Mouse (Mus musculus) layer of hippocampus, adult 8-10 months (tissue): ENCODE data around the gene Arntl. TPM values are rescaled to one million over a fixed set of nuclear protein-coding genes. Genes with fewer than 3 reads are reported as not detected.

Experiments
- DNase-seq, 2 experiments: peaks; one replicate each; pipeline ENCODE4 v3.0.0; 2022; ENCODE audit warnings: low spot score in 2 of 2
- total RNA-seq, 4 experiments: library from RNA; stranded (reverse); gene quantifications; 2 replicates each; pipeline ENCODE4 v1.2.4; 2022

Gene Arntl
- total RNA-seq, 4 experiments from 2014 or later, result 28.3 to 37.8 (median 31.9) TPM

DNA sequence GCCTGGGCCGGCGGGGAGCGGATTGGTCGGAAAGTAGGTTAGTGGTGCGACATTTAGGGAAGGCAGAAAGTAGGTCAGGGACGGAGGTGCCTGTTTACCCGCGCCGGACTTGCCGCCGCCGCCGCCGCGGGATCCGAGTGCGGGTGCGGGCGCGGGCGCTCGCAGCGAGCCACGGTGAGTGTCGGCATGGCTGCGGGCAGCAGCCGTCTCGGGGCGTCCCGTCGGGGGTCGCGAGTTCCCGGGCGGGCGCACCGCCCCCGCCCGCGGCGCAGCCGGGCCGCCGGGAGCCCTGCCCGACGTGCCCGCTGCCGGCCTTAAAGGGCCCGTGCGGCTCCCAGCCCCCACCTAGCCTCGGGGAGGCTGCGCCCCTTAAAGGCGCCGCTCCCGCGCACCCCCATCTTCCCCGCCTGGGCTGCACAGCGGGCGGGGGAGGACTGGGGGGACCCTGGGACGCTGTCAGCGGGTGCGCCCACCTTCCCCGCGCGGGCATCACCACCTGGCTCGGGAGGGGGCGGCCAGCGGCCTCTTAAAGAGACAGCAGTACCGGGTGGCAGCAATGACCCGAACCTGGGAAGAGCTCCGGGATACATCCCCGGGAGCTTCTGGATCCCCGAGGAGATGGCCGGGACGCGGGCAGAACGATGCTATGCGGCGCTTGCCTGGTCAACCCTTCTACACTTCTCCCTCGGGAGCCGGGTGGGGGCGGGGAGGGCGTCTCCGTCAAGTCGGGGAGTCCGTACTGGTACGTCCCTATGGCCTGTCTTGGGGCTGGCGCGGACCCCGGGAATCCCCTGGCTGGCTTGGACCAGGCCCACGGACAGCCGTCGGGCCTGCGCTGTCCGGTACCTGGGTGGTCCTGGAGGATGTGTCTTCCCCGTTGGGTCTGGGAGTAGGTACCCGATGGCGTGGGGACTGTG, 464 bp downstream of the Arntl start:
- peak; percentile 56 to 61 for DNase-seq

DNA sequence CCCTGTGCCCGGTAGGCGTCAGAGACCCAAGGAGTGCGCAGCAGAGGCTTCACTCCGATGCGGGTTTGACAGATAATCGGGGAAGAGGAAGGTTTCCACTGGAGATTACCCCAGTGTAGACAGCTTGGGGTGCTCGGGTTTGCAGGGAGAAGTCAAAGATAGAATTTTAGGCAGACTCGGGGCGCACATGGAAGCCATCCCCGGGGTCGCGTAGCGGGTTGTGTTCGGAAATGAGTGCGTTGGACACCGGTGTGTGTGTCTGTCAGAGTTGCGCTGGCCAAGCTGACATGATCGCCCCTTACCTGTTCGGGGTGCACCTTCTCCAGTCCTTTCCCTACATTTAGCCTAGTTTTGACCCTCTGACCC, 1.1 kb downstream of the Arntl start:
- no peak for DNase-seq

GRCm38 (mm10) chr7:113210441-113210840, 3.2 kb downstream of the Arntl start:
- no peak for DNase-seq

- DNase-seq, result no peak
Measured at GRCm38 (mm10) chr7:113214245-113215169, 7.2 kb downstream of the Arntl start.

- no peak for DNase-seq
Measured at GRCm38 (mm10) chr7:113216152-113216551, 8.9 kb downstream of the Arntl start.

GRCm38 (mm10) chr7:113219416-113219815, 12.2 kb downstream of the Arntl start:
- DNase-seq, result no peak

DNA sequence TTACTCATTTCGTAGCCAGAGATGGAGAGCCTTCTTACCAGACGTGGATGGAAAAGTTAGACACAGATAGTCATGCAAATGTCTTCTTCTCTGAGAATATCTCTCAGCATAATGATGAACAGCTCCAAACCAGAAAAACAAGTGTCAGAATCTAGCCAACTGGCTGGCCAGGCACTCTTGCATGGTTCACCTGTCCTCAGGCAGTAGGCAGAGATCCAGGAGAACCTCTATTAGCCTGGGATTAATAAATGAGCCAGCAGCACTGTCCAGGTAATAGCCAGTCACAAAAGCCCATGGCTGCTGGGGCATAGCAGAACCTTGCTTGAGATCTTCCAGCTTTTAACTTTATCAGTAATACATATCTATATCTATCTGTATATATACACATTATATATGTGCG, 12.6 kb downstream of the Arntl start:
- DNase-seq, result no peak

DNA sequence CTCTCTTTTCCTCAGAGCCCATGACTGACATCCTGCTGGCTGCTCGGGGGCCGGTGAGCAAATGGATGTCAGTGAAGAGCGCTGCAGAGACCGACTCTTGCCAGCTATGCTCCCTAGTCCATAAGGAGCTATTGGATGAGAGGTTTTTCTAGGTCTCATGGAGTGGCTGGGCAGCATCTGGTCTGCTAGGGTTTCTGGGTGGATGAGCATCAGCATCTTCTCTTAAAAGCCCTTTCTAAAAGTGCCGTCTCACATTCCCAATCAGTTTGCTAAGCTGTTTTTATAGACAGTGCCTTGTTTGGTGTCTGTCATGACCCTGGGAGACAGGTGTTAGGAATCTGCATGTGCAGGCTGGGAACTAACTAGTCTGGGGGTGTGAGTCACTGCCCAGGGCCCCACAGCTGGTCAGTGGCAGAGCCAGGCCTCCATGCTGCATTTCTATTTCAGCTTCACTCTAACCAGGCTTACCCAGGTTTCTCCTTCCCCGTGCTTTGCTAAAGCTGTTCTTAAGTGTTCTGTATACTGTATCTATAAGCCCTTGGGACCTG, 13.5 kb downstream of the Arntl start:
- no peak for DNase-seq

GRCm38 (mm10) chr7:113222821-113223220, 15.6 kb downstream of the Arntl start:
- DNase-seq, result no peak

- no peak for DNase-seq
Measured at GRCm38 (mm10) chr7:113224620-113225019, 17.4 kb downstream of the Arntl start.

DNA sequence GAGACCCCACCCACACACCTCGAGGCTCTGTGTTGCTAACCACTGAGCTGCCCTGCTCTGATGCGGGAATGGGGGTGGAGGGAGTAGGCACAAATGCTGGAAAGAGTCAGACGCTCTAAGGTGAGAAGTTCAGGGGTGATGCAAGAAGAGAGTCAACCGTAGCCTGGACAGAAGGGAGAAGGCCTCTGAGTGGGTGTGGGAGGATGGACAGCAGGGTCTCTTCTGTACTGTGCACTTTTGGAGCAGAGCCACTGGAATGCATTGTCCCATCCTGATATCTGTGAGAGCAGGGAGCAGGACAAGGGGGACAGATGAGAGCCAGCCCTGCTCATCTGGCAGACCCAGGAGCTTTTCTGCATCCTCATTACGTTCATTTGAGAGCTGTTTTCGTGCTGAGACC, 21.2 kb downstream of the Arntl start:
- DNase-seq, result no peak

- DNase-seq, result no peak
Measured at GRCm38 (mm10) chr7:113236135-113236534, 28.9 kb downstream of the Arntl start.

GRCm38 (mm10) chr7:113238365-113238764, 31.1 kb downstream of the Arntl start:
- DNase-seq, result no peak

GRCm38 (mm10) chr7:113239448-113240130, 32.3 kb downstream of the Arntl start:
- no peak for DNase-seq

- no peak for DNase-seq
Measured at GRCm38 (mm10) chr7:113240438-113240837, 33.2 kb downstream of the Arntl start.

DNA sequence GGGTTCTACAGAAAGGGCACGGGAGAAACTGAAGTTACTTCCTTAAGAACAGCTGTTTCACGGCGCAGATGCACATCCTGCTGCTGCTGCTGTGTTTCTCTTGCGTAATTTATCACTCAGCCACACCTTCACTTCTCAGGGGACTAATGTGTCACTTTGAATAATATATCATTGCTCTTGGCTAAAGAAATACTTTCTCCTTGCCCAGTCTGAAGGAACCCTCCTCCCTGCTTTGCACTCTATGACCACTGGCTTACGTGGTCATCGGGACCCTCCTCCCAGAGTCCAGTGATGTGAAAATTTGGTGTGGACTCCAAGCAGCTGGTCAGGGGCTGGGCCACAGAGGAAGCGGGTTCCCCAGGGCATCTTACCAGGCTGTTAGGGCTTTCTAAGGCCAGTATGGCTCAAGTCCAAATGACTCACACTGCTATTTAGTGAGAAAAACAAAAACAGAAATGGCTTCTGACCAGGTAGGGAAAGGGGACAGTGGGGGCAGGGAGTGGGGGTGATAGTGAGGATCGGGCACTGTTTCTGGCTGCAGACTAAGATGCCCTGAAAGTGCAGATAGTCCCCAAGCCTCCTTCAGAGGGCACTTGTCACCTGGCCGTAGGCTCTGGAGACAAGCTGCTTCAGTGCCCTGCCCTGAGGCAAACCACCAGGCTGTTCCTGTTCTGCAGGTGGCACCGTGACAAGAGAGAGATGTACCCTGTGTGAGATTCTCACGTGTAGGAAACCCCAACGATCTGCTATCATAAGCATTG, 34.8 kb downstream of the Arntl start:
- no peak for DNase-seq

- DNase-seq, result no peak
Measured at GRCm38 (mm10) chr7:113242688-113243087, 35.4 kb downstream of the Arntl start.

GRCm38 (mm10) chr7:113245144-113245543, 37.9 kb downstream of the Arntl start:
- no peak for DNase-seq

DNA sequence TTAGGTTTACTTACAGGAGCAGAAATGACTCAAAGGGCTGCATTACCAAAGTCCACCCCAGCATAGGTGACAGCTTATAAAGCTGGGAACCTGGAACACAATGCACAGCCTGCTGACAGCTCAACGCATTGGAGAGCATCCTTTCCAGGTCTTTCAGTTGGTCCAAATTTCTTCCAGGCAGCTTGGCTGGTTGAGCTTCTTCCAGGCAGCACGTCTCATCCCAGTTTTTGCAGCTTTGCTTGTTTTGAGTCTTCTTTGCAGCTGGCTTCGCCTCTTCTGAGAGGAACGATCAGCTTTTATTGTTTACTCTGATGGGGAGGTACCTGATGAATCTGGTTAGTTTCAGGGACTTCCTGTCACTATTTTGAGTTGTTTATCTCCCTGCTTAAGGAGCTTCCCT, 39.2 kb downstream of the Arntl start:
- no peak for DNase-seq

- DNase-seq, result peak in 1 of 2 experiments; percentile 40
Measured at GRCm38 (mm10) chr7:113247167-113247566, 39.9 kb downstream of the Arntl start.
